Mouse (Mus musculus) brain, embryonic 14.5 days (tissue): ENCODE measurements around the gene Abhd6.

Source experiments
- CTCF ChIP-seq: fragments of 200-500 bp; IDR thresholded peaks from 2 replicates; pipeline ENCODE4 v1.5.1; 2012; ENCODE audit warnings: inconsistent platforms, mild to moderate bottlenecking, moderate library complexity, borderline replicate concordance; ENCODE audit not compliant: insufficient read depth, insufficient read length; ENCODE audit errors: extremely low read depth
- POLR2A ChIP-seq: fragments of 200-500 bp; IDR thresholded peaks from 2 replicates; pipeline ENCODE4 v1.6.1; 2012; ENCODE audit warnings: mild to moderate bottlenecking, inconsistent platforms, borderline replicate concordance; ENCODE audit not compliant: poor library complexity, insufficient read depth, insufficient read length, severe bottlenecking; ENCODE audit errors: extremely low read depth

DNA sequence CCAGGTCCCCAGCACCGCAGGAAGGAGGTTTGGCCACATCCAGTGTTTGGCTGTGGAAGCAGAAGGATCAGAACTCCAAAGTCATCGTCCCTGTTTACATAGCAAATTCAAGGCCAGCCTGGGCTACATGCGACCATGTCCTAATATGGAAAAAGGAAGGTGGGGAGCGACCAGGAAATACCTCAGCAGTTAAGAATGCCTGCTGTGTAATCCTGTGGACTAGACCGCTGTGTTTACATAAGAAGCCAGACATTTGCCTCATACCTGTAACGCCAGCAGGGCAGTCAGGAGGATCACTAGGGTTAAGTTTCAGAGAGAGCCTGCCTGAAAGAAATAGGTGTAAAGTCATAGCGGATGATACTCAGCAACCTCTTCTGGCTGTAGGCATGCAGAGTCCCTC, 39.5 kb upstream of the Abhd6 start:
- TF ChIP-seq CTCF (no peak), POLR2A (no peak)
